Mouse (Mus musculus) cerebellum, adult (tissue): ENCODE data around the gene Rrnad1.

Source experiments
- ATAC-seq: cut with Nextera tagmentation; 2 replicates; pipeline ENCODE4 v1.9.2; 2017; ENCODE audit warnings: mild to moderate bottlenecking, moderate library complexity, mixed read lengths; ENCODE audit not compliant: insufficient number of reproducible peaks, low FRiP score, low TSS enrichment

Gene Rrnad1

GRCm38 (mm10) chr3:87886416-87886815, 44.1 kb downstream of the Rrnad1 start:
- no peak for ATAC-seq

- ATAC-seq: no peak
Observed at GRCm38 (mm10) chr3:87886004-87886365, 44.5 kb downstream of the Rrnad1 start.

GRCm38 (mm10) chr3:87885281-87886003, 45.1 kb downstream of the Rrnad1 start, which contains the start of gene Prcc:
Prcc (minus strand) TSS chr3:87885608.
- ATAC-seq: peak; percentile 99

GRCm38 (mm10) chr3:87884708-87885251, 45.7 kb downstream of the Rrnad1 start:
- ATAC-seq: no peak; the same call in 1 of the 2 replicates

- ATAC-seq: no peak
Observed at GRCm38 (mm10) chr3:87884291-87884690, 46.2 kb downstream of the Rrnad1 start.

- ATAC-seq: no peak
Observed at GRCm38 (mm10) chr3:87877730-87878129, 52.8 kb downstream of the Rrnad1 start.
